Mouse (Mus musculus) gastrocnemius, postnatal 10 days (tissue): Measurements from ENCODE around the gene Tcf7l2. TPM values are rescaled to one million over a fixed set of nuclear protein-coding genes. Genes with fewer than 3 reads are reported as not detected.
A peak's percentile ranks its signal among the peaks of the same experiment; 100 is the strongest.

Experiments used
- DNase-seq: peaks from one replicate; pipeline ENCODE4 v3.0.0; 2021; ENCODE audit warnings: mixed read lengths
- long read RNA-seq, 2 experiments: library from polyadenylated mRNA; stranded (forward); transcript quantifications; one replicate each; pipeline ENCODE4 v2.0.0; 2021
- total RNA-seq, 2 experiments: library from RNA; stranded (reverse); gene quantifications; 2 replicates each; pipeline ENCODE4 v1.2.3; 2021

The Tcf7l2 gene
- 10 to 100 TPM; 18.2 to 27.3 TPM for total RNA-seq
- long read RNA-seq, experiment 1, partial matches to known transcripts = 3 of 9 reads
- long read RNA-seq, experiment 1, other reads (novel, unspliced or antisense) = 6 of 9 reads
- long read RNA-seq, experiment 2, partial matches to known transcripts = 4 of 9 reads
- long read RNA-seq, experiment 2, other reads (novel, unspliced or antisense) = 5 of 9 reads

DNA sequence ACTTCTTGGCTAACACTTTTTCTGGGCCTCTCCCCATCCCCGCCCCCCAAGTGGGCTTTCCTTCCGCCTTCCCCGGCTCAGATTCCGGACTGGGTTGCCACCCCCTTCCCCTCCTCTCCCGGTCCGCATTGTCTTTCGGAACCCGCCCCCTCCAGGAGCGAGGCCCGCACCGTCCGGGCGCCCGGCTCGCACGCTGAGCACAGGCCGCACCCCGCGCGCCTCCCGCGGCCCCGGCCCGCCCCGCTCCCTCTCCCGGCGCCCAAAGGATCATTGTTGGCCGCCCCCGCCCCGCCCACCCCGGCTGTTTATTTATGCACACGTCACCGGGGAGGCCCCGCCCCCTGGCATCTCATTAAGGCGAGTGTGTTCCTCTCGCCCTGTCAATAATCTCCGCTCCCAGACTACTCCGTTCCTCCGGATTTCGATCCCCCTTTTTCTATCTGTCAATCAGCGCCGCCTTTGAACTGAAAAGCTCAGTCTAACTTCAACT is at the start of gene Tcf7l2:
Gene Tcf7l2, plus strand, starts transcription at position 382 of the 490 bp plus-strand sequence.
- peak; percentile 91 for DNase-seq

DNA sequence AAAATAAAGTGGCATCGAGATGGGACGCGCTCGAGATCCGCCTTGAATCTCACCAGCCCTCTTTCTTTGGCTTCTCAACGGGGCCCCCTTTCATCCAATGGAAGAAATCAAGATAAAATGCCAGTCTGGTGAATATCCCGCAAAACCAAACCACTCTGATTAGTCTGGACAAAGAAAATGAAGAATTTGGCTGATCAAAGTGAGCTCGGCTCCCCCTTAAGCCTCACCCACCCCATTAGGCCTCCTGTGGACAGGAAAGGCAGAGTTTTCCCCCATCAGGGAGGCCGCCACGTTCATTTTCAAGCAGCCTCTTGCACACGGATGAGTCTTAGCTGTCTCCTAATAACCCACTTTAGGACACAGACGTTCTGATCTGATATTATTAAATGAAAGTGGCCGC is 47.0 kb upstream of the Tcf7l2 start:
- DNase-seq = no peak

- DNase-seq = no peak
These were observed 46.2 kb upstream of the Tcf7l2 start for GRCm38 (mm10) chr19:55695418-55695817.

- no peak for DNase-seq
These were observed 42.7 kb upstream of the Tcf7l2 start for GRCm38 (mm10) chr19:55698892-55699291.

DNA sequence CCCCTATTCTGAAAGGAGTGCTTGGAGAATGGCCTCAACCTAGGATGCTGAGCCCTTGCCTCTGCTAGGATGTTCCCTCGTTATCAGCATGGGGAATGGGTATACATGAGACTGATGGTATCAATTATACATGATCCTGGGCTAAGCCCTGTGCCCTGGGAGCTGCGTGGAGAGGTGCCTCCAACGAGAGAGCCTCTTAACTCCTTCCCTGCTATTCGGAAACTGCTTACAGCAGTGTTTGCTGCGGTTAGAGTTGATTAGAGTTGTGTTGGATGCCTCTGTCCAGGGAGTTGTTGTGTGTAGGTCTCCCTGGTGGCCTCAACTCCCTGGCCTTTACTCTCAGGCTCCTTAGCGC is 41.4 kb upstream of the Tcf7l2 start:
- DNase-seq = no peak

DNA sequence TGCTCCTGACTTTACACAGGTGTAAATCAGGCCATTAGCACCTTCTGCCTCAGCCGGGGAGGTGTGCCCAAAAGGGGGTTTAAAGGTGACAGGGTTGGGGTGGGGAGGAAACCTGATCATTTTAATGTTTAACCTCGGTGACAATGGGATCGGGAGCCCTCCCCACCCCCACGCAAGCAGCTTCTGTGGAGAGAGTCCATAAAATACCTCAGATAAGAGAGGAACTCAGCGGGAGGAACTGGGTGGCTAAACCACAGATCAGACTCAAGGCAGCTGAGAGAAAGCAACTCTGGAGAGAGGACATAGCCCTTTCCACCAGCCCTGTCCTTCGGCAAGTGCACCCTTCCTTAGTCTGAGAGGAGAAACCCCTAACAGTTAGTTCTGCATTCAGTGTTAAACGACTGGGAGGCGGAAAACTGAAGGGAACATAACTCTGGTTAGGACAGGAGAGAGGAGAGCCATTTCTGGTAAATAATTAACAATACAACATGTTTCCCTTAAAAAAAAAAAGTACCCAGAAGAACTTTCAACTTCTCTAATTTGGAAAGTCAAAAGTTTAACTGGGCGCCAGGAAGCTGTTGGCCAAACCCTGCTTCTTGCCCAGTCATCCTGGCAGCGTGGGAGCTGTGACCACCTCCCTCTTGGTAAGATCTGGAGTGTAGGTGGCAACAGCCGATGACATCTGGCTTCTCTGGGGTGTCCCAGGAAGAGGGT is 40.9 kb upstream of the Tcf7l2 start:
- no peak for DNase-seq

DNA sequence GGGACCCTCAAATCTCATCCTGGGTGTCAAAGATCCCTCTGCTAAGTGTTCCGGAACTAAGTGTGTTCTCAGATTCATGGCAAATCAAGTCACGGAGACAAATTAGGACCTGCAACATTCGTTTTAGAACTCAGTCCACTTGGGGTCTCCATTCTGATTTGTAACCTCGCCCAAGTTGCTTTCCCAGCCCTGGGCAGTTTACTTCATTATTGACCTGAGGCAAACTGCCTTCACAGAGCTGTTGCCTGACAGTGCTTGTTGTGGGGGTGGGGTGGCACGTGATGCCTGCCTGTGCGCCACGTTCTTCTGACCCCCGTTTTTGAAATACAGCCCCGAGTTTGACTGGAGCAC is 40.4 kb upstream of the Tcf7l2 start:
- no peak for DNase-seq

- no peak for DNase-seq
These were observed 39.5 kb upstream of the Tcf7l2 start for GRCm38 (mm10) chr19:55702081-55702480.

DNA sequence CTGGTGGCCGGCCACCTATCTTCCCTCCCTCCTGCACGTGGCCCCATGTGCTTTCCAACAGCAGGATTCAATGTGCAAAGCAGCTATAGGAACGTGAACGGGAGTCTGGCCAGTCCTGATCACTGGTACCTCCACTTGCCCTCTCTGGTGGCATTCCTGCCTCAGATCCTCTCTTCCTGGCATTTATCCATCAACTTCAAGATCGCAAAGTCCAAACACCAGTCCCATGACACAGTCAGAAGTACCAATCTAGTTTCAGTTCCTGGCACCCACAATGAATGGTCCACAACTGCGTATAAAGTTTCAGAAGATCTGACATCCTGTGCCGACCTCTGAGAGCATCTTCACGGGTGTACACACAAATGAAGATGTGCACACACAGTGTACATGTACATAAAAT is 38.9 kb upstream of the Tcf7l2 start:
- DNase-seq = no peak

- DNase-seq = no peak
These were observed 37.5 kb upstream of the Tcf7l2 start for GRCm38 (mm10) chr19:55704071-55704470.

DNA sequence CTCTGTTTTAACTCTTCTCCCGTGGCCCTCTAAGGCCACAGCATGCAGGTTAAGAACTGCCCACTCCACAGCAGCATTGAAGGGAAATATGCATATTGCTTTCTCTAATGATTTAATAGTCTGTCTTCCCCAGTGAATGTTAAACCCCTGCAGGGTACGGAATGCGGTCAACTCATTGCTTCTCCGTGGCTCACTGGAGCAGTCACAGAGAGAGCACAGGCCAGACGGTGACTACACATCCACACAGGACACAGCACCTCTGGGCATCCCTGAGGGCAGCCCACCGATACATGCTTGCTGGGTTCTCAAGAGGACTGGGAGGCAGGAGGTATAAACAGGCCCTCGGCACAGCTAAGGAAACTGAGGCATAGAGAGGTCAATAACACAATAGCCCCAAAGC is 35.3 kb upstream of the Tcf7l2 start:
- no peak for DNase-seq

GRCm38 (mm10) chr19:55706806-55707205 is 34.8 kb upstream of the Tcf7l2 start:
- no peak for DNase-seq

GRCm38 (mm10) chr19:55708031-55708554 is 33.5 kb upstream of the Tcf7l2 start:
- no peak for DNase-seq

- DNase-seq = no peak
These were observed 30.8 kb upstream of the Tcf7l2 start for GRCm38 (mm10) chr19:55710841-55711240.

DNA sequence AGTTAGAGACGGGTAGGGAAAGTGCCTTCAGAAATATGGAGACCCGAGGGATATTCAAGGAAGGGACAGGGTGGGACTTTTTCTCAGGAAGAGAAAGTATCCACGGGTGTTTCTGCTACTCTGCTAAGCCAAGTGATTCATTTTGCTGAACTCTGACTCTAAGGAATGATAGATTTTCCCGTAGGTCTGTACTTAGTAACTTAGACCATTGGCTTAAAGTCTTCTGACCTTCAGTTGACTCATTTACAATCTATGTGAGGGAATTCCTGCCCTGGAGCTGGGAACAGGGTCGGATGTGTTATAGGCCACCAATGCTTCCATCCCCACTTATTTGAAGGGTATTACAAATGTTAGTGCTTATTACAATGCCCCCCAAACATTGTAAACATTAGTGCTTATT is 29.9 kb upstream of the Tcf7l2 start:
- DNase-seq = no peak

GRCm38 (mm10) chr19:55712678-55713077 is 28.9 kb upstream of the Tcf7l2 start:
- DNase-seq = no peak

- DNase-seq = no peak
These were observed 27.6 kb upstream of the Tcf7l2 start for GRCm38 (mm10) chr19:55714015-55714414.

GRCm38 (mm10) chr19:55714665-55715064 is 27.0 kb upstream of the Tcf7l2 start:
- DNase-seq = no peak

- DNase-seq = no peak
These were observed 22.5 kb upstream of the Tcf7l2 start for GRCm38 (mm10) chr19:55719083-55719482.

DNA sequence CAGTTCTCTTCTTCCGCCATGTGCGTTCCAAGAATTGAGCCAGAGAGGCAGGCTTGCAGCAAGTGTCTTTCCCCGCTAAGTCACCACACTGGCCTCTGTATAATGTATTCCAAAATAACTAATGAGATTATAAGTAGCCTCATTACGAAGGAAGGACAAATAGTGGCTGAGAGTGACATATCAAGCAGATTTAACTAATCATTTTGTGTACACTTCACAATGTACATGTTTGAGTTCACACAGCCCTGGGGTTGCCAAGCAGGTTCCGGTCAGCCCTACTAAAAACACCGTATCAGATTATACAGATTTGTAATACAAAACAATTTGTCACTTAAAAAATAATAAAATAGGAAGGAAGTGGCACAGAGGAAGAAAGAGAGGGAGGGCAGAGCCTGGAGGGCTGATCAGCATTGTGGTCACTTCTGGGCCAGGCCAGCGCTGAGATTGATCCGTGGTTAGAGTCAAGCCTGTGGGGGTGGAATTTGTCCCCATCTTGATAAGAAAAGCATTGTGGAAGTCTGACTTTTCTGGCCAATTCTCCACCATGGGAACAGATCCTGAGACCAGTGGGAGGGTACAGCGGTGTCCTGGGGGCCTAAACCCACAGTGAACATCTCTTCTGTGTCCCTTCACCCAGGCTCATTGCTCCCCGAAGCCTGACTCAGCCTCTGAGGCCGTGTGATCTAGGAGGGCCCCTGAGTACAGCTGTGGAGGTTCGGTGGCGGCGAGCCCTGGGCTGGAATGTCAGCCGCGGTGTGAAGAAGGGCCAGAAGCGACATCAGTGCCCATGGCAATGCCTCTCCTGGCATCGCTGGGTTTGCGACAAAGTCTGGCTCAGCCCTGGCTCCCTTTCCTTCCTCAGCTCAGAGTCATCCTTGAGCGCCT is 21.9 kb upstream of the Tcf7l2 start:
- DNase-seq = peak; percentile 37

- no peak for DNase-seq
These were observed 21.1 kb upstream of the Tcf7l2 start for GRCm38 (mm10) chr19:55720409-55721092.

- DNase-seq = no peak
These were observed 19.2 kb upstream of the Tcf7l2 start for GRCm38 (mm10) chr19:55722376-55722775.
